Mouse (Mus musculus) heart, embryonic 14.5 days (tissue): ENCODE data around the gene Ctnna3. TPM values are rescaled to one million over a fixed set of nuclear protein-coding genes. Genes with fewer than 3 reads are reported as not detected.

Source experiments
- ATAC-seq: fragments of 200-750 bp; cut with Nextera tagmentation; 2 replicates; pipeline ENCODE4 v1.8.0; 2017; ENCODE audit warnings: low read depth, moderate TSS enrichment; ENCODE audit not compliant: insufficient number of reproducible peaks, insufficient read depth, low FRiP score
- H3K27ac ChIP-seq, 2 experiments: fragments of 200-500 bp in 1 of 2; fragments of 300-500 bp in 1 of 2; sonication (generic) in 1 of 2; replicated peaks in 1 of 2; 2 replicates each; pipeline ENCODE4 v1.5.1; 2012 to 2014; ENCODE audit warnings: low read depth in 2 of 2, low read length in 2 of 2, control low read depth in 1 of 2, mild to moderate bottlenecking in 1 of 2, mixed read lengths in 1 of 2; ENCODE audit not compliant: control insufficient read depth in 1 of 2, insufficient read depth in 1 of 2
- H3K27me3 ChIP-seq: fragments of 300-500 bp; sonication (generic); 2 replicates; pipeline ENCODE4 v1.6.1; 2014; ENCODE audit warnings: mild to moderate bottlenecking, low read length, control low read depth; ENCODE audit not compliant: control insufficient read depth, insufficient read depth
- H3K36me3 ChIP-seq: fragments of 300-500 bp; sonication (generic); 2 replicates; pipeline ENCODE4 v1.6.1; 2014; ENCODE audit warnings: mild to moderate bottlenecking, control low read depth, low read length, mixed read lengths; ENCODE audit not compliant: control insufficient read depth, insufficient read depth
- H3K4me1 ChIP-seq, 2 experiments: fragments of 200-500 bp in 1 of 2; fragments of 300-500 bp in 1 of 2; sonication (generic) in 1 of 2; 2 replicates each; pipeline ENCODE4 v1.6.1; 2012 to 2014; ENCODE audit warnings: low read length in 2 of 2, control low read depth in 1 of 2, mixed read lengths in 1 of 2; ENCODE audit not compliant: control insufficient read depth in 2 of 2, insufficient read depth in 2 of 2
- H3K4me2 ChIP-seq: fragments of 300-500 bp; sonication (generic); 2 replicates; pipeline ENCODE4 v1.6.1; 2014; ENCODE audit warnings: mild to moderate bottlenecking, low read length
- H3K4me3 ChIP-seq, 2 experiments: fragments of 200-500 bp in 1 of 2; fragments of 300-500 bp in 1 of 2; sonication (generic) in 1 of 2; 2 replicates each; pipeline ENCODE4 v1.5.1; 2012 to 2014; ENCODE audit warnings: low read length in 2 of 2, mild to moderate bottlenecking in 2 of 2, control low read depth in 1 of 2, low read depth in 1 of 2, moderate library complexity in 1 of 2; ENCODE audit not compliant: control insufficient read depth in 1 of 2, insufficient read depth in 1 of 2
- H3K9ac ChIP-seq: fragments of 300-500 bp; sonication (generic); 2 replicates; pipeline ENCODE4 v1.6.1; 2014; ENCODE audit warnings: mild to moderate bottlenecking, low read length
- H3K9me3 ChIP-seq: fragments of 300-500 bp; sonication (generic); 2 replicates; pipeline ENCODE4 v1.6.1; 2016; ENCODE audit warnings: low read length, control low read depth; ENCODE audit not compliant: control insufficient read depth
- WGBS: fragments of 180-500 bp; shearing (Covaris S2); extraction: QIAGEN DNeasy Blood & Tissue Kit; methylation state at CpG from one replicate; pipeline ENCODE4 v1.1.7; 2014; 5-methylcytosine and 5-hydroxymethylcytosine counted together
- polyA plus RNA-seq: library from polyadenylated mRNA; unstranded; fragments of >200 nt; fragmentation: Nextera tagmentation; extraction: Ambion mirVana; gene quantifications from 2 replicates; pipeline ENCODE4 v1.2.1, GENCODE M21; 2014

Ctnna3 gene
- polyA plus RNA-seq, 1 experiment from 2014 or later = 29.4 TPM

GRCm38 (mm10) chr10:64076410-64077052, 646.6 kb downstream of the Ctnna3 start:
- Histone ChIP-seq H3K27me3 (no peaks in the 10 kb centered on the region), H3K9me3 (no peaks in the 10 kb centered on the region), H3K27ac (no peak overlapping the region), H3K4me3 (no peak overlapping the region), H3K36me3 (no peaks in the 10 kb centered on the region), H3K4me2 (peak overlapping the region; percentile 19), H3K4me1 (peaks cover 3 to 12% of the 10 kb centered on the region in 2 experiments), H3K9ac (no peak overlapping the region)
- WGBS = 48% methylated on average over 10 of the region's 10 CpGs
- no peak for ATAC-seq

DNA sequence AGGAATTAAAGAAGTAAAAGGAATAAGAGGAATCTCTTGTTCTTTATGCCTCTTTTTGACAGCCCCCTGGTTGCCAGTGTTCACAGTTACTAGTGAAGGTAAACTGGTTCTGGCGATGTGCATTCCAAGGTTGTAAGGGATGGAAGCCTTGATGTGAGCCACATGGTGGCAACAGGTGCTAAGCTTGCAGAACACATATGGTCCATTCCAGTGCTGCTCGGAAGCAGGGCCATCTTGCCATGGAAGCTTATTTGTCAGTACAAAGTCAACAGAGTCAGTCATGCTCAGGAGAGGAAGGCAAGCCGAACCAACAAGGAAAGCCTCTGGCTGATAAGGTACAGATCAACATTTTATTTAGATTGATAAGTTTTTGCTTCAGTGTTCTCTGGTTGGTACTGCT, 652.4 kb downstream of the Ctnna3 start:
- Histone ChIP-seq H3K4me2 (no peak overlapping the region), H3K36me3 (no peaks in the 10 kb centered on the region), H3K4me3 (no peak overlapping the region), H3K9ac (no peak overlapping the region), H3K27ac (no peak overlapping the region), H3K9me3 (no peaks in the 10 kb centered on the region), H3K4me1 (peaks cover 6 to 8% of the 10 kb centered on the region in 2 experiments), H3K27me3 (no peaks in the 10 kb centered on the region)
- WGBS = 70% methylated on average over 3 of the region's 3 CpGs
- no peak for ATAC-seq

GRCm38 (mm10) chr10:64083813-64084212, 653.9 kb downstream of the Ctnna3 start:
- WGBS = 54% methylated on average over 11 of the region's 11 CpGs
- Histone ChIP-seq H3K9ac (no peak overlapping the region), H3K4me3 (no peak overlapping the region), H3K9me3 (no peaks in the 10 kb centered on the region), H3K27ac (no peak overlapping the region), H3K27me3 (peaks cover 8% of the 10 kb centered on the region), H3K36me3 (no peaks in the 10 kb centered on the region), H3K4me2 (no peak overlapping the region), H3K4me1 (peaks cover 8 to 19% of the 10 kb centered on the region in 2 experiments)
- ATAC-seq = no peak

- peaks cover 8 to 21% of the 10 kb centered on the region in 2 experiments for H3K4me1 ChIP-seq
- no peaks in the 10 kb centered on the region for H3K36me3 ChIP-seq
- no peak overlapping the region for H3K4me3 ChIP-seq
- no peak for ATAC-seq
- WGBS = 46% methylated on average over 4 of the region's 4 CpGs
- H3K4me2 ChIP-seq = no peak overlapping the region
- H3K9ac ChIP-seq = no peak overlapping the region
- H3K9me3 ChIP-seq = no peaks in the 10 kb centered on the region
- no peak overlapping the region for H3K27ac ChIP-seq
- H3K27me3 ChIP-seq = peaks cover 12% of the 10 kb centered on the region
Observed at GRCm38 (mm10) chr10:64084465-64084864, 654.6 kb downstream of the Ctnna3 start.

- 74% methylated on average over 16 of the region's 16 CpGs for WGBS
- Histone ChIP-seq H3K36me3 (no peaks in the 10 kb centered on the region), H3K27ac (no peak overlapping the region), H3K9ac (no peak overlapping the region), H3K27me3 (peaks cover 12% of the 10 kb centered on the region), H3K4me1 (peaks cover 10 to 29% of the 10 kb centered on the region in 2 experiments), H3K9me3 (no peaks in the 10 kb centered on the region), H3K4me3 (no peak overlapping the region), H3K4me2 (peak overlapping the region; percentile 81; the same call in 1 of the 2 replicates)
- ATAC-seq = no peak
Observed at GRCm38 (mm10) chr10:64086183-64086566, 656.3 kb downstream of the Ctnna3 start.

GRCm38 (mm10) chr10:64086567-64087391, 656.9 kb downstream of the Ctnna3 start:
- WGBS = 6% methylated on average over 12 of the region's 12 CpGs
- Histone ChIP-seq H3K4me2 (peak overlapping the region; percentile 81), H3K36me3 (no peaks in the 10 kb centered on the region), H3K4me3 (peak overlapping the region in 1 of 2 experiments; percentile 38; a peak in 2 of 4 replicates), H3K4me1 (peaks cover 10 to 29% of the 10 kb centered on the region in 2 experiments), H3K27ac (no peak overlapping the region), H3K27me3 (peaks cover 12% of the 10 kb centered on the region), H3K9me3 (no peaks in the 10 kb centered on the region), H3K9ac (peak overlapping the region; percentile 25; the same call in 1 of the 2 replicates)
- no peak for ATAC-seq

DNA sequence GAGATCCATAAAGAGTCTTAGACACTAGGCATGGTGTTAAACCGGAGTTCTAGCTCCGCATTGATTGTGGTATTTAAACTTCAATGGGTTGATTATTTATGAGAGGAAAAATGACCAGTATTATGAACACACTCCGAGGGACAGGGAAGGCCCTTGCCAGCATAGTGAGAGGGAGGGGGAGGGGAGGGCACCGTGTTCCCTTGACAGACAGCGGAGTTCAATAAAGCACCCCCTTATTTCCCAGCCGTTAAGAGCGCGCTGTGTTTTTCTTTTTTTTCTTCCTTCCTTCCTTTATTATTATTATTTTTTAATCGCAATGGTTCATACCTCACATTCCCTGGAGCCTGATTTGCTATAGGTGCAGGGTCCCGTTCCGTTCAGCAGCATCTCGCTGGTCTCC, 657.6 kb downstream of the Ctnna3 start:
- 1% methylated on average over 12 of the region's 12 CpGs for WGBS
- no peak for ATAC-seq
- peak overlapping the region; percentile 40; the same call in 1 of the 2 replicates for H3K9ac ChIP-seq

More for the DNA sequence above, 657.6 kb downstream of the Ctnna3 start:
- no peaks in the 10 kb centered on the region for H3K9me3 ChIP-seq
- H3K4me3 ChIP-seq = peak overlapping the region; percentile 36 to 38
- H3K4me2 ChIP-seq = peak overlapping the region; percentile 81
- H3K36me3 ChIP-seq = no peaks in the 10 kb centered on the region
- H3K27ac ChIP-seq = no peak overlapping the region
- peaks cover 10 to 29% of the 10 kb centered on the region in 2 experiments for H3K4me1 ChIP-seq
- H3K27me3 ChIP-seq = peaks cover 12% of the 10 kb centered on the region
